Mouse (Mus musculus): ENCODE measurements around the gene Ndufb7. TPM values are rescaled to one million over a fixed set of nuclear protein-coding genes. Genes with fewer than 3 reads are reported as not detected.

Ndufb7 gene
- polyA plus RNA-seq, 1 experiment from 2014 or later: 304 TPM

DNA sequence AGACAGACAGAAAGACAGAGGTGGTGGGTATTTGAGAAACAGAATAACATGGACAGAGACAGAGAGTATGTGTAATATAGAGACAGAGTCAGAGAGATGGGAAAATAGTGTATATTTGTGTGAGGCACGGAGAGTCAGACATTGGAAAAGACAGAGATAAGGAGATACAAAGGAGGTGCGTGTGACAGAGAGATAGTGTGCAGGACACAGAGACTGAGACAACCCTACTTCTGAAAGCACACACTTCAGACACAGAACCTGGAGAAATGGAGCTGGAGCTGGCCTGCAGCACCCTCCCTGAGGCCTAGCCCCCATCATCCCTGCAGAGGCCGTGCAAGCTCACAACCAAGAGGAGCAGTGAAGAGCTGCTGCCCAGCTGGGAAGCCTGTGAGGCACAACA is 3.8 kb upstream of the Ndufb7 start:
- Histone ChIP-seq H3K27ac (ENCODE audit: low read depth) (no peak overlapping the region), H3K27me3 (ENCODE audit: insufficient read depth, low read length) (no peaks in the 10 kb centered on the region), H3K36me3 (replicated peaks; ENCODE audit: insufficient read depth, low read length) (no peaks in the 10 kb centered on the region), H3K4me2 (ENCODE audit: low read depth, low read length) (no peak overlapping the region), H3K9me3 (ENCODE audit: low read length) (no peaks in the 10 kb centered on the region), H3K4me1 (ENCODE audit: insufficient read depth) (peaks cover 20% of the 10 kb centered on the region), H3K4me3 (ENCODE audit: low read depth, low read length) (no peak overlapping the region), H3K9ac (replicated peaks) (0 out of 2 replicates have a peak overlapping the region, but pooled peaks have one; percentile 7)
- DNase-seq (no peak), ATAC-seq (no peak)
- TF ChIP-seq CTCF (IDR thresholded peaks at IDR 0.05; ENCODE audit: low read depth) (no peak), EP300 (IDR thresholded peaks at IDR 0.05; ENCODE audit: low read depth) (peak; percentile 47; the same call in 1 of the 2 replicates)
- 47% methylated on average over 3 of the region's 3 CpGs for WGBS (ENCODE audit: insufficient replicate concordance)

DNA sequence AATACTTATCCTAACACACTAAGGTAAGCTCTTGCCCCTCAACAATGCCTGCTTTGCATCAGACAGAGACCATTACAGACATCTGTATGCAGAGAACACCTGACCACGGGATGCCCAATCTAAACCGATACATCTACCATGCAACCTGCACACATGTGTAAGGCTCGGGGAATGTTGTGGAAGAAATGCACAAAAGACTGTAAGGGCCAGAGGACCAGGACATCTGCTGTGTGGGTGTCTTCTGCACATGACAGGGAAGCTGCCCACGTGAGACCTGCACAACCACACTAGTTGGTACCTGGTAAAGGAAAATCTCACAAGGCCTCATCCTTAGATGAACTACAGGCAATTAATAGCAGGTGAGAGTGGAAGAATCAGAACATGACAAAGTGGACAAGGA is 3.2 kb upstream of the Ndufb7 start:
- H3K4me1 ChIP-seq (ENCODE audit: insufficient read depth): peaks cover 26% of the 10 kb centered on the region
- no peaks in the 10 kb centered on the region for H3K9me3 ChIP-seq (ENCODE audit: low read length)
- no peak overlapping the region for H3K4me2 ChIP-seq (ENCODE audit: low read depth, low read length)
- DNase-seq (no peak), ATAC-seq (no peak)
- H3K9ac ChIP-seq (replicated peaks): no peak overlapping the region
- 76% methylated on average over 4 of the region's 4 CpGs for WGBS (ENCODE audit: insufficient replicate concordance)
- H3K27ac ChIP-seq (ENCODE audit: low read depth): no peak overlapping the region
- TF ChIP-seq CTCF (IDR thresholded peaks at IDR 0.05; ENCODE audit: low read depth) (no peak), EP300 (IDR thresholded peaks at IDR 0.05; ENCODE audit: low read depth) (no peak)
- no peaks in the 10 kb centered on the region for H3K27me3 ChIP-seq (ENCODE audit: insufficient read depth, low read length)
- H3K4me3 ChIP-seq (ENCODE audit: low read depth, low read length): no peak overlapping the region
- H3K36me3 ChIP-seq (replicated peaks; ENCODE audit: insufficient read depth, low read length): no peaks in the 10 kb centered on the region

DNA sequence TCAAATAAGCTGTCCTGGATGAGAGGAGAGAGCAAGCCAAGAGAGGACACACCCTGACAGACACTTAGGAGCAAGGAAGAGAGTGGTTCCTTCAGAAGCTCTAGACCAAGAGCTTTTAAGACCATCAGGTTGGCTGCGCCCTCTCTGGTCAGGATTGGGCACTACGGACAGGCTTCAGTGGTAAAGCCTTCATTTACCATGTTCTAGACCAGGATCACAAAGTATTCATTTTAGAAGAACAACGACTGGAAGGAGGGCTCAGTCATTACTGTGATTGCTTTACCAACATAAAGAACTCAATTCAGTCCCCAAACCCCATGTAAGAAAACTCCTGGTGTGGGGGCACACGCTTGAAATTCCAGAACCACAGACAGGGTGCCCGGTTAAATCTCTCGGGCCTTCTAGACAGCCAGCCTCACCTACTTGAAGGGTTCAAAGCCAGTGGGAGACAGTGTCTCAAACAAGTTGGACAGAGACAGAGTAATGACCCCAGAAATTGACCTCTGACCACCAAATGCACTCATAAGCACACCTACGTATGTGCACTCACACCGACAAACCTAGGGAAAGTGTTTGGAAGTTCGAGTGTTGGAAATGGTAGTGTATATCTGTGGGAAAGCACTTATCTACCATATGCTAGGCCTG is 618 bp upstream of the Ndufb7 start:
- H3K27me3 ChIP-seq (ENCODE audit: insufficient read depth, low read length): no peaks in the 10 kb centered on the region
- WGBS (ENCODE audit: insufficient replicate concordance): 78% methylated on average over 9 of the region's 9 CpGs
- H3K4me1 ChIP-seq (ENCODE audit: insufficient read depth): peaks cover 26% of the 10 kb centered on the region
- H3K36me3 ChIP-seq (replicated peaks; ENCODE audit: insufficient read depth, low read length): no peaks in the 10 kb centered on the region; the same call in 1 of the 2 replicates
- H3K4me2 ChIP-seq (ENCODE audit: low read depth, low read length): peak overlapping the region; percentile 78
- no peak for ATAC-seq
- peak; percentile 68 for DNase-seq
- no peaks in the 10 kb centered on the region for H3K9me3 ChIP-seq (ENCODE audit: low read length)
- no peak overlapping the region; the same call in 1 of the 2 replicates for H3K9ac ChIP-seq (replicated peaks)
- TF ChIP-seq EP300 (IDR thresholded peaks at IDR 0.05; ENCODE audit: low read depth) (no peak), CTCF (IDR thresholded peaks at IDR 0.05; ENCODE audit: low read depth) (peak; percentile 72)
- H3K4me3 ChIP-seq (ENCODE audit: low read depth, low read length): peak overlapping the region; percentile 82; the same call in 1 of the 2 replicates
- H3K27ac ChIP-seq (ENCODE audit: low read depth): no peak overlapping the region

DNA sequence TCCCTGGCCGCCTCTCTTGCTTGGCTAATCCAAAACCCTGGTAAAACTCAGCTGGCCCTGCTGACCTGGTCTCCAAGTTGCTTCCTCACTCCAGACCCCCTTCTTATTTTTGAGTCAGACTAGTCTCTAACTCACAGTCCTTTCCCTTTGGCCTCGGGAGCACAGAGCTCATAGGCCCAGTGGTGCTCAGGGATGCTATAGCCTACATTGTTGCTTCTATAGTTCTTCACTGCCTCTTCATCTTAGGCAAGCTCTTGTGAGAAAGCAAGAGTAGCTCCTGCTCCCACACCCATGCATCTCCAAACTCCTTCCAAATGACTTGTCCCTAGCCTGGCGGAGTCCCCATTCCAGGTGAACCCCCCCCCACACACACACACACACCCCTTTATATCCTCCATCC is 1.2 kb downstream of the Ndufb7 start:
- peak overlapping the region; percentile 85 for H3K9ac ChIP-seq (replicated peaks)
- 59% methylated on average over 3 of the region's 3 CpGs for WGBS (ENCODE audit: insufficient replicate concordance)
- no peak overlapping the region for H3K27ac ChIP-seq (ENCODE audit: low read depth)
- H3K9me3 ChIP-seq (ENCODE audit: low read length): no peaks in the 10 kb centered on the region
- H3K4me3 ChIP-seq (ENCODE audit: low read depth, low read length): peak overlapping the region; percentile 82
- H3K4me1 ChIP-seq (ENCODE audit: insufficient read depth): peaks cover 24% of the 10 kb centered on the region
- H3K4me2 ChIP-seq (ENCODE audit: low read depth, low read length): peak overlapping the region; percentile 78
- no peaks in the 10 kb centered on the region for H3K27me3 ChIP-seq (ENCODE audit: insufficient read depth, low read length)
- H3K36me3 ChIP-seq (replicated peaks; ENCODE audit: insufficient read depth, low read length): peaks cover 14% of the 10 kb centered on the region
- ATAC-seq (no peak), DNase-seq (peak; percentile 12)
- TF ChIP-seq CTCF (IDR thresholded peaks at IDR 0.05; ENCODE audit: low read depth): no peak

DNA sequence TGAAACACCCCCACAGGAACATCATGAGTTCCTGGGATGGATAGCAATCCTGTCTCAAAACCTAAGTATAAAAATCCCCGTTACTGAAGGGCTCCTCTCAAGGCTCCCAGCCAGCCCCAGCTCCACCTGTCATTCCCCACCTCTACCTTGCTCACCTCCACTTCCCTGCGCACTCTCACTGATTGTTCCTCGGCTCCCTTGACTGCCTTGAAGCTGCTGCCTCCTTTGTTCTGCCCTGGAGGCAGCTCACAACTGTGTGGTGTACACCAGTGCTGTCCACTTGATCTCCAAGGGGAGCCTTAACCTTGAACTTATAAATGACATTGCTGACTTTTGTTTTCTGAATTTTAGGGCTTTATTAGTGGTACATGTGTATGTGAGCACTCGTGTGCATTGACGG is 1.7 kb downstream of the Ndufb7 start:
- no peak for DNase-seq
- WGBS (ENCODE audit: insufficient replicate concordance): 73% methylated on average over 5 of the region's 5 CpGs
- Histone ChIP-seq H3K9ac (replicated peaks) (no peak overlapping the region), H3K4me1 (ENCODE audit: insufficient read depth) (peaks cover 21% of the 10 kb centered on the region), H3K27ac (ENCODE audit: low read depth) (no peak overlapping the region), H3K9me3 (ENCODE audit: low read length) (no peaks in the 10 kb centered on the region), H3K36me3 (replicated peaks; ENCODE audit: insufficient read depth, low read length) (peaks cover 17% of the 10 kb centered on the region), H3K4me2 (ENCODE audit: low read depth, low read length) (peak overlapping the region; percentile 78; the same call in 1 of the 2 replicates), H3K27me3 (ENCODE audit: insufficient read depth, low read length) (no peaks in the 10 kb centered on the region), H3K4me3 (ENCODE audit: low read depth, low read length) (no peak overlapping the region)
- ATAC-seq: no peak
- TF ChIP-seq EP300 (IDR thresholded peaks at IDR 0.05; ENCODE audit: low read depth): no peak
- TF ChIP-seq CTCF (IDR thresholded peaks at IDR 0.05; ENCODE audit: low read depth): no peak

DNA sequence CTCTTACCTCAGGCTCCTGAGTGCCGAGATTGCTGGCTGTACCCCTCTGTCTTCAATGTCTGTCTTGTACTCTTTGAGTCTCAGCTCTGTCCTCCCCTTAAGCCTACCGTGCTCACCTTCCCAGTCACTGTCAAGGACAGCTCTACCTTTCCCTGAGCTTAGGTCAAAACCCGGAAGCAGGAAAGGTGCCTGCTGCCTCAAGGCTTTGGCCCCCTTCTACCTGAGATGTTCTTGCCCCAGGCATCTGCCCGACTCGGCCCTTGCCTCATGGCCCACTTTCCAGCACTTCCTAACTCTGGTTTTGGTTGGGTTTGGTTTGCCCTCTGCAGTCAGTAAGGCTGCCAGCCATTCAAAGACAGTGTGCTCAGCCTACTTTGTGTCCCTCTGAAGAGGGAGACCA is 2.3 kb downstream of the Ndufb7 start:
- no peak overlapping the region for H3K27ac ChIP-seq (ENCODE audit: low read depth)
- no peak overlapping the region for H3K4me2 ChIP-seq (ENCODE audit: low read depth, low read length)

More for the DNA sequence above, 2.3 kb downstream of the Ndufb7 start:
- Histone ChIP-seq H3K36me3 (replicated peaks; ENCODE audit: insufficient read depth, low read length) (peaks cover 23% of the 10 kb centered on the region), H3K4me1 (ENCODE audit: insufficient read depth) (peaks cover 21% of the 10 kb centered on the region), H3K9ac (replicated peaks) (no peak overlapping the region), H3K9me3 (ENCODE audit: low read length) (no peaks in the 10 kb centered on the region), H3K4me3 (ENCODE audit: low read depth, low read length) (no peak overlapping the region), H3K27me3 (ENCODE audit: insufficient read depth, low read length) (no peaks in the 10 kb centered on the region)
- DNase-seq (no peak), ATAC-seq (no peak)
- TF ChIP-seq EP300 (IDR thresholded peaks at IDR 0.05; ENCODE audit: low read depth) (no peak), CTCF (IDR thresholded peaks at IDR 0.05; ENCODE audit: low read depth) (no peak)
- WGBS (ENCODE audit: insufficient replicate concordance): 80% methylated on average over 5 of the region's 5 CpGs
